Mouse (Mus musculus): Measurements from ENCODE around the gene Wdr91. TPM values are rescaled to one million over a fixed set of nuclear protein-coding genes. Genes with fewer than 3 reads are reported as not detected.

Gene Wdr91
- polyA plus RNA-seq, 1 experiment = 12.1 TPM

DNA sequence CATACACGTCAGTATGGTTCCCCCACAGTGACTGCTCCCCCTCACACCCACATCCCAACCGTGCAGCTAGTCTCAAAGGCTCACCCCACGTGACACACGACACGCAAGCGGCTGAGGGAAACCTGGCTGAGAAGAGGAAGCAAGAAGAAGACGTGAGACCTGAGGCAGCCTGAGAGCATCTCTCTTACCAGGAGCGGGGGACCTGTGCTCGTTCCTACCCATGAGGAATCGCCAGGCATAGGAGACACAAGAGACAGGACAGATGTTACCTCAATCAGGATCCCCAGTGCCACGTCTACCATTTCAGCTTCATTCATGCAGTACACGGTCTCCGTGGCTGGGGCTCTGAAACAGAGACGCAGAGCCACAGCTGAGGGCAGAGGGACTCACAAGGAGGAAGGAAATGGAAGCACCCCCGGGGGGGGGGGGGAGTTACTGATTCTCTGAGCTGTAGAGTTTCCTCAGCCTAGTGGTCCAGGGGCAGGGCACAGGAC lies 35.4 kb downstream of the Wdr91 start:
- H3K4me3 ChIP-seq (ENCODE audit: insufficient read depth, low read length) = no peak overlapping the region
- TF ChIP-seq CTCF (IDR thresholded peaks at IDR 0.05; ENCODE audit: borderline replicate concordance, insufficient read depth, low read length) (no peak), POLR2A (IDR thresholded peaks at IDR 0.05; ENCODE audit: low read depth, low read length) (no peak)
- H3K27ac ChIP-seq (ENCODE audit: insufficient read depth, low read length) = no peak overlapping the region
- peaks cover 5% of the 10 kb centered on the region for H3K4me1 ChIP-seq (ENCODE audit: control insufficient read depth, insufficient read depth, low read length)

DNA sequence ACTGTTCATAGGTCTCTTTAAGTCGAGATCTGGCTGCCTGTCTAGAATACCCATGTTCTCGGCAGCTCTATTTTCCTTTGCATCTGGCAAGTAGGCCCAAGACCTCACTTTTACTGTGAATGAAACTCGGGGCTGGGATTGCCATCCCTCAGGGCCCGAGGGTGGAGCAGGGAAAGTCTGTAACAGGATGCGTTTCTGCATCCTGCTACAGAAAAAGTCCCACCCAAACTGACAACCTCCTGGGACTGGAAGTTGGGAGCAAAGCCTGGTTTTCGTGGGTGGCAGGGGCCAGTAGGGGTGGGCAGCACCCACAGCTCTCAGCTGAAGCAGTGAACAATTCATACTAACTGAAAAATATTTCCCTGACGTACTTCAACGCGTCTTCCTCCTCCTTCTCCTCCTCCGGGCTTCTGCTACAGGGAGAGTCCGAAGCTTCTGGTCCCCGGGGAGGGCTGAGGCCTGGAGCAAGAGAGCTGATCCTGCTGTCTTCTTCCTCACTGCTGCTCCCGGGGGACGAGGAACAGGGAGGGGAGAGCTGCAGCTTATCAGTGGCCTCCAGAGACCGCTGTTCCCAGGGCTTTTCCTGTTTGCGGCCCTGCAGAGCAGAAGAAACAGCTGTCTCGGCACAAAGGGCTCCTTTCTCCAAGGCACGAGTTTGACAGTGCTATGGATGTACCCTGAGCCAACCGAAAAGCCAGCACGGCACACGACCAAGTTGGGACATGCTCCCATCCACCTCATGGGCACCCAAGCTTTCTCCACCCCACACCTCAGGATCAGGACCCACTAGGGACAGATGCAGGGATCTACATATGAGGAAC lies 36.4 kb downstream of the Wdr91 start:
- peaks cover 11% of the 10 kb centered on the region for H3K4me1 ChIP-seq (ENCODE audit: control insufficient read depth, insufficient read depth, low read length)
- TF ChIP-seq CTCF (IDR thresholded peaks at IDR 0.05; ENCODE audit: borderline replicate concordance, insufficient read depth, low read length) = no peak
- TF ChIP-seq POLR2A (IDR thresholded peaks at IDR 0.05; ENCODE audit: low read depth, low read length) = no peak
- H3K4me3 ChIP-seq (ENCODE audit: insufficient read depth, low read length) = no peak overlapping the region
- H3K27ac ChIP-seq (ENCODE audit: insufficient read depth, low read length) = no peak overlapping the region

DNA sequence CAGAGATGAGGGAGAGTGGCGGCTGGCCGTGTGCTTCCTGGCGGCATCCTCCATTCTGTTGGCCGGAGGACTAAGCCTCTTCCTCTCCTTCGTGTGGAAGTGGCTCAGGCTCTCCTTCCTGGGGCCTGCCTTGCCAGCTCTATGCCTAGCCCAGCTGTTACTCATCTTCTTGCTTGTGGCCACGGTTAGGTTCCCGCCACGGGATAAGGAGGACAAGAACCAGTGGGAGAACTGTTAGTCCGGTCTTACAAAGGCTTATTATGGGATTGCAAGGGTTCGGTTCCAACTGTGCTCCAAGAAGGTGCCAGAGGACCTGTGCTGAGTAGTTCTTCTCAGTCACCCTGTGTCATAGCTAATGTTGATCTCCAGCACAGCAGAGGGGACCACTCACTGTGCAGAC lies 37.8 kb downstream of the Wdr91 start:
- TF ChIP-seq POLR2A (IDR thresholded peaks at IDR 0.05; ENCODE audit: low read depth, low read length) (no peak), CTCF (IDR thresholded peaks at IDR 0.05; ENCODE audit: borderline replicate concordance, insufficient read depth, low read length) (no peak)
- Histone ChIP-seq H3K4me3 (ENCODE audit: insufficient read depth, low read length) (no peak overlapping the region), H3K27ac (ENCODE audit: insufficient read depth, low read length) (no peak overlapping the region), H3K4me1 (ENCODE audit: control insufficient read depth, insufficient read depth, low read length) (peaks cover 11% of the 10 kb centered on the region; the same call in 1 of the 2 replicates)

DNA sequence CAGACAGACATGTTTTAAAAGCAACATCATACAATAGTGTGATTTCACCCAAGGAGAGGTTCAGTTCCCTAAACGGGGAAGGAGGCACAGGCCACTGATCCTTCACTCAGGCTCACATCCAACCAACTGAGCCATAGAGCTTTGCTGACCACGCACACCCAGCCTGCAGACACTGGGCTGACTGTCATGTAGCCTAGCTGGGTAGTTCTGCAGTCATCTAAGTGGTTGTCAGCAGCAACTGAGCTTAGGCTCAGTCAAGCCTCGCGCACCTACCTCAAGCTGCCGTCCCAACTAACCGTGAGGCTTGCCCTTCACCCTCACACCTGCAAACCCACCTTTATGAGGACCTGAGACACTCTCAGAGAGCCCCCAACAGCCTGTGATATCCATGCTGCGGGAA lies 38.7 kb downstream of the Wdr91 start:
- Histone ChIP-seq H3K27ac (ENCODE audit: insufficient read depth, low read length) (no peak overlapping the region), H3K4me1 (ENCODE audit: control insufficient read depth, insufficient read depth, low read length) (peaks cover 9% of the 10 kb centered on the region; the same call in 1 of the 2 replicates), H3K4me3 (ENCODE audit: insufficient read depth, low read length) (no peak overlapping the region)
- no peak for TF ChIP-seq CTCF (IDR thresholded peaks at IDR 0.05; ENCODE audit: borderline replicate concordance, insufficient read depth, low read length)
- TF ChIP-seq POLR2A (IDR thresholded peaks at IDR 0.05; ENCODE audit: low read depth, low read length) = no peak

DNA sequence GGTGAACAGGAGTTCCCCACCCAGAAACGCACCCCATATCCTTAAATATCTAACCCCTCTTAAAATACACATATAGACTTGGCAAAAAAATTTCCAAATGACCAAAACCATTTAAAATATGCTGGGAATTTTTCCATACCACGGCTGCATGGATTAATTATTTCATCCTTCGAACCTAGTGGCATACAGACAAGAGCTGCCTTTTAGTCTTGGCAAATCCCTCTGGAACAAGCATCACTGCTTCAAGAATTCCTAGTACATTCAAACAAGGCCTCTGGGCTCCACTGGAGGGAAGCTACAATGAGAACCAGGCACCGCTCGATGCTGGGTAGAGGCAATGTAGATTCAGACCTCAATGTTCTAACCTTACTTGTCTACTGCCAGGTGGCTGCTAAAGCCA lies 40.0 kb downstream of the Wdr91 start:
- TF ChIP-seq CTCF (IDR thresholded peaks at IDR 0.05; ENCODE audit: borderline replicate concordance, insufficient read depth, low read length) (no peak), POLR2A (IDR thresholded peaks at IDR 0.05; ENCODE audit: low read depth, low read length) (0 out of 2 replicates have a peak, but pooled peaks have one; percentile 2)
- H3K4me1 ChIP-seq (ENCODE audit: control insufficient read depth, insufficient read depth, low read length) = peaks cover 13% of the 10 kb centered on the region
- peak overlapping the region; percentile 83 for H3K27ac ChIP-seq (ENCODE audit: insufficient read depth, low read length)
- no peak overlapping the region for H3K4me3 ChIP-seq (ENCODE audit: insufficient read depth, low read length)

DNA sequence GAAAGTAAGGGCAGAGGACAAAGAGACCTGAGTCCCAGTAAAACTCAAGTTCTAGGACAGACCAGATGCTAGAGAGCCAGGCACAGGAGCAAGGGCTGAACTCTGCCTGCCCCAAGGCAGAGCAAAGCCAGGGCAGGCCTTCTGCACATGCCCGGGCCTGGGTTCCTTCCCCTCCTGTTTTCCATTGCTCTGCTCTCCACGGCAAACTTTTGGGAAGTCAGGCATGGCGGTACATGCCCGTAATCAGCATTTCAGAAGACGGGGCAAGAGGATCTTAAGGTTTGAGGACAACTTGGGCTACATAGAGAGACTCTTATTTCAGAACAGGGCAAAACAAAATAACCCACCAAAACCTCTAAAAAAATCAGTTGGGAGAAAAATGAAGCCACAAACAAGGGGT lies 40.5 kb downstream of the Wdr91 start:
- Histone ChIP-seq H3K4me3 (ENCODE audit: insufficient read depth, low read length) (no peak overlapping the region), H3K27ac (ENCODE audit: insufficient read depth, low read length) (peak overlapping the region; percentile 83), H3K4me1 (ENCODE audit: control insufficient read depth, insufficient read depth, low read length) (peaks cover 14% of the 10 kb centered on the region)
- no peak for TF ChIP-seq CTCF (IDR thresholded peaks at IDR 0.05; ENCODE audit: borderline replicate concordance, insufficient read depth, low read length)
- TF ChIP-seq POLR2A (IDR thresholded peaks at IDR 0.05; ENCODE audit: low read depth, low read length) = no peak

DNA sequence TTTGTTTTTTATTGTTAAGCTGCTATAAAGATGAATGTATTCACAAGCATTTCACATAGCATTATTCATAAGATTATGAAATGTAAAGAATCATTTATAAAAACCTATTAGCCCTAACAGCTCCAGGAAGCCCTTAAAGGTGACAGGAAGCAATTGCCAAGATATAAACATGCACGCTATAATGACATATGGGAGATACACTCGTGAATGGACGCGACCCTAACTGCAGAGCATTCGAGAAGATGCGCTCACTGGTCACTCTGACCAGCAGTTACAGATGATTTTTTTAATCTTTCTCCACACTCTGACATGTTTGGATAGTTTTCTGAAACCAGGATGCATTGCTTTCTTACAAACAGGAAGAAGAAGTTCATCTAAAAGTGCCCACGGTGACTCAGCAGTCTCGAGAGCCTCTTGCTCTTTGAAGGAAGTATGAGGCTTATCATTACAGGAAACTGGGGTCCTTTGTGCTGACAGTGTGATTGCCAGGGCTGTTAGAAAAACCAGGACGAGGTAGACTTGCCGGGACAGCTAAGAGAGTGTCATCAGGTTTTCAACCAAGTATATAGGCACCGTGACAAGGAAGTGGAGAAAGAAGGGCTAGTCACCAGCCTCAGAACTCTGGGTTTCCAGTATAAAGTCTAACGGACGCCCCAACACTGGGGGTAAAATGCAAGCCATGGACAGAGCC lies 41.3 kb downstream of the Wdr91 start:
- peaks cover 14% of the 10 kb centered on the region for H3K4me1 ChIP-seq (ENCODE audit: control insufficient read depth, insufficient read depth, low read length)
- no peak overlapping the region for H3K4me3 ChIP-seq (ENCODE audit: insufficient read depth, low read length)
- H3K27ac ChIP-seq (ENCODE audit: insufficient read depth, low read length) = peak overlapping the region; percentile 83
- TF ChIP-seq POLR2A (IDR thresholded peaks at IDR 0.05; ENCODE audit: low read depth, low read length) (no peak), CTCF (IDR thresholded peaks at IDR 0.05; ENCODE audit: borderline replicate concordance, insufficient read depth, low read length) (no peak)

DNA sequence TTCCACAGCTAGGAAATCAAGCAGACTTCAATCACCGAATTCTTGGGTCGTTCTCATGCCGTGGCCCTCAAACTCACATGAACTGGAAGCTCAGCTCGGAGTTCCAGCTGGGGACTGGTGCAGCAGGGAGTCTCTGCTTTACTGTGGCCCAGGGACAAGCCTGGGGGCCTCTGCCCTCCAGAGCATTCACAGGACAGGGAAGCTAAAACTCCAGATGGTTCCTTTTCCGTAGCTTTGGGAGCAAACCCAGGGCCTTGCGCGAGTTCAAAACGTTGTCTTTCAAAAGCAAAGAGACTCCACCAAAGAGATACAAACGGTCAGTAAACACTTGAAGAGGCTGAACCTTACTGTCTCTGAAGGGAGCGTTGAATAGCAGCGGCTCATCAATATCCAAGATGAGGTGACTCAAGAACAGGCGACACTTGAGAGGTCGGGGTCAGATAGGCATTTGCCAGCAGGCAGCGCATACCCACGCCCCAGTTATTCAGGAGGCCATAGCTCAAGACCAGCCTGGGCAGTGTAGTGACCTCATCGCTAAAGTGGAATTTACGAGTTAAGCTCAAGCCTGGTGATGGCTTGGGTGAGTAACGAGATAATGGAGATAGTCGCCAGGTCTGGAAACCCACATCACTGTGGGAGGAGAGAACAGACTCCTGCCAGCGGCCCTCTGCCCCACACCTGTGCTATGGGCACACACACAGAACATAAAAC lies 42.0 kb downstream of the Wdr91 start:
- H3K27ac ChIP-seq (ENCODE audit: insufficient read depth, low read length) = no peak overlapping the region
- H3K4me3 ChIP-seq (ENCODE audit: insufficient read depth, low read length) = no peak overlapping the region
- H3K4me1 ChIP-seq (ENCODE audit: control insufficient read depth, insufficient read depth, low read length) = peaks cover 14% of the 10 kb centered on the region
- TF ChIP-seq POLR2A (IDR thresholded peaks at IDR 0.05; ENCODE audit: low read depth, low read length) = no peak
- no peak for TF ChIP-seq CTCF (IDR thresholded peaks at IDR 0.05; ENCODE audit: borderline replicate concordance, insufficient read depth, low read length)

DNA sequence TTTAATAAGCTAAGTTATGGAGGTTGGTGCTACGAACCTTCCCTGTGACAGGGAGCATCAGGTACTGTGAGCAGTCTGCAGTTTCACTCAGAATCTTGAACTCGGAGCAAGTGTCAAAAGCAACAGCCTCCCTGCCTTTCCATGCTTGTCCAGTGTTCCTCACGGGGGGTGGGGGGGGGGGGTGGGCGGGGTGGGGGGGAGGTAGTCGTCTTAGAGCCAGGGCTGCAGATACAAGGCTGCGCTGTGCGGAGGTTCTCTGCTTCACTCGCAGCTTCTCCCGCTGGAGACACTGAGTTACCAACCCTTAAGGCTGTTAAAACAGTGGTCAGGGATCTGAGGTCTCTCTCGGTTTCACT lies 42.7 kb downstream of the Wdr91 start:
- Histone ChIP-seq H3K4me1 (ENCODE audit: control insufficient read depth, insufficient read depth, low read length) (peaks cover 14% of the 10 kb centered on the region), H3K27ac (ENCODE audit: insufficient read depth, low read length) (no peak overlapping the region), H3K4me3 (ENCODE audit: insufficient read depth, low read length) (no peak overlapping the region)
- TF ChIP-seq CTCF (IDR thresholded peaks at IDR 0.05; ENCODE audit: borderline replicate concordance, insufficient read depth, low read length) = no peak
- no peak for TF ChIP-seq POLR2A (IDR thresholded peaks at IDR 0.05; ENCODE audit: low read depth, low read length)
